Mouse (Mus musculus): ENCODE measurements around the gene Nup98.

DNA sequence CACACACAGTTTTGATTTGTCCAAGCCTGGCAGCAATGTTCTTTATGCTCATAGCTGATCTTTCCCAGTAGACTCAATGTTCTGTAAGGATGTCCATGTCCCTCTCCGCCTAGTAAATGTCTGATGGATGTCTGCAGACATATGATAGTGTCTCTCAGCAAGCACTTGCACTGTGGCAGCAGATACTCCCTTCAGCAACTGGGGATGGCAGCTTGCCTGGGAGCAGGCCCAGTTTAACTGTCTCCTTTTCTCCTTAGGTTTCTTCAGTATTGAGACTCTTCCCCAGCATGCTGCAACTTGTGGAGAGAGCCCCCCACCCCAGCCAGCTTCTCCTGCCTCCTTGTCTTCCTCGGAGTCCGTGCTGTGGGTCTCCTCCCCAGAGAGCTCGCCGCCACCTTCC is 128.2 kb downstream of the Nup98 start:
- TF ChIP-seq HCFC1 (IDR thresholded peaks at IDR 0.05; ENCODE audit: borderline replicate concordance, insufficient read depth, low read length) (no peak), MAFK (IDR thresholded peaks at IDR 0.05; ENCODE audit: insufficient read depth, low read depth, low read length) (no peak)
